Mouse (Mus musculus) stomach, embryonic 14.5 days (tissue): ENCODE measurements at regions not wholly inside any gene's neighbourhood (a gene's known extent, or its start where the extent isn't known, plus 50 kb on each side); places are given as distances from the start of the nearest gene placed in this dataset.
A peak's percentile ranks its signal among the peaks of the same experiment; 100 is the strongest.

Source experiments
- ATAC-seq: fragments of 200-750 bp; cut with Nextera tagmentation; 2 replicates; pipeline ENCODE4 v1.8.0; 2017; ENCODE audit warnings: low read depth, moderate TSS enrichment; ENCODE audit not compliant: insufficient number of reproducible peaks, insufficient read depth, low FRiP score
- H3K27ac ChIP-seq: fragments of 300-500 bp; sonication (generic); 2 replicates; pipeline ENCODE4 v1.5.1; 2014; ENCODE audit warnings: mild to moderate bottlenecking, low read length, moderate library complexity, mixed read lengths
- H3K27me3 ChIP-seq: fragments of 300-500 bp; sonication (generic); 2 replicates; pipeline ENCODE4 v1.6.1; 2014; ENCODE audit warnings: low read length, control low read depth, mixed read lengths; ENCODE audit not compliant: control insufficient read depth, insufficient read depth
- H3K36me3 ChIP-seq: fragments of 300-500 bp; sonication (generic); 2 replicates; pipeline ENCODE4 v1.6.1; 2014; ENCODE audit warnings: mild to moderate bottlenecking, control low read depth, low read length, moderate library complexity, mixed read lengths; ENCODE audit not compliant: control insufficient read depth, insufficient read depth
- H3K4me1 ChIP-seq: fragments of 300-500 bp; sonication (generic); 2 replicates; pipeline ENCODE4 v1.6.1; 2014; ENCODE audit warnings: low read length, control low read depth, mixed read lengths; ENCODE audit not compliant: control insufficient read depth, insufficient read depth
- H3K4me2 ChIP-seq: fragments of 300-500 bp; sonication (generic); replicated peaks from 2 replicates; pipeline ENCODE4 v1.6.1; 2014; ENCODE audit warnings: low read depth, low read length, control low read depth
- H3K4me3 ChIP-seq: fragments of 300-500 bp; sonication (generic); 2 replicates; pipeline ENCODE4 v1.5.1; 2014; ENCODE audit warnings: low read depth, low read length, control low read depth
- H3K9ac ChIP-seq: fragments of 300-500 bp; sonication (generic); replicated peaks from 2 replicates; pipeline ENCODE4 v1.6.1; 2014; ENCODE audit warnings: low read depth, mild to moderate bottlenecking, control low read depth, low read length, moderate library complexity, mixed read lengths
- H3K9me3 ChIP-seq: fragments of 300-500 bp; sonication (generic); 2 replicates; pipeline ENCODE4 v1.6.1; 2016; ENCODE audit warnings: low read depth, low read length, control low read depth; ENCODE audit not compliant: control insufficient read depth
- WGBS: fragments of 180-500 bp; shearing (Covaris S2); extraction: QIAGEN DNeasy Blood & Tissue Kit; methylation state at CpG from one replicate; pipeline ENCODE4 v1.1.7; 2014; 5-methylcytosine and 5-hydroxymethylcytosine counted together

GRCm38 (mm10) chr10:42082227-42082840 is 64.1 kb upstream of the Armc2 start:
- WGBS: 35% methylated on average over 7 of the region's 7 CpGs
- H3K27ac ChIP-seq: no peak overlapping the region
- H3K36me3 ChIP-seq: no peaks in the 10 kb centered on the region
- no peaks in the 10 kb centered on the region for H3K27me3 ChIP-seq
- H3K4me3 ChIP-seq: no peak overlapping the region
- peak; percentile 42; the same call in 1 of the 2 replicates for ATAC-seq
- H3K9ac ChIP-seq: no peak overlapping the region
- H3K9me3 ChIP-seq: peaks cover 3% of the 10 kb centered on the region; the same call in 1 of the 2 replicates
- no peaks in the 10 kb centered on the region for H3K4me1 ChIP-seq
- no peak overlapping the region for H3K4me2 ChIP-seq

- no peak overlapping the region for H3K27ac ChIP-seq
- no peak overlapping the region for H3K4me3 ChIP-seq
- no peaks in the 10 kb centered on the region for H3K36me3 ChIP-seq
- H3K9ac ChIP-seq: no peak overlapping the region
- H3K27me3 ChIP-seq: no peaks in the 10 kb centered on the region
- no peak for ATAC-seq
- H3K9me3 ChIP-seq: no peaks in the 10 kb centered on the region
- H3K4me2 ChIP-seq: no peak overlapping the region
- no peaks in the 10 kb centered on the region for H3K4me1 ChIP-seq
These were observed 61.5 kb upstream of the Armc2 start for GRCm38 (mm10) chr10:42079775-42080174.

- Histone ChIP-seq H3K4me2 (no peak overlapping the region), H3K4me3 (no peak overlapping the region), H3K9me3 (no peaks in the 10 kb centered on the region), H3K4me1 (no peaks in the 10 kb centered on the region), H3K27ac (no peak overlapping the region), H3K27me3 (no peaks in the 10 kb centered on the region), H3K36me3 (no peaks in the 10 kb centered on the region), H3K9ac (no peak overlapping the region)
- no peak for ATAC-seq
- WGBS: 73% methylated on average over 4 of the region's 4 CpGs
These were observed 58.5 kb upstream of the Armc2 start for GRCm38 (mm10) chr10:42076711-42077110.

GRCm38 (mm10) chr10:42075545-42075944 is 57.3 kb upstream of the Armc2 start:
- no peak overlapping the region for H3K4me2 ChIP-seq
- ATAC-seq: no peak
- H3K9me3 ChIP-seq: no peaks in the 10 kb centered on the region
- no peak overlapping the region for H3K9ac ChIP-seq
- H3K27me3 ChIP-seq: no peaks in the 10 kb centered on the region
- WGBS: 83% methylated on average over 6 of the region's 6 CpGs
- no peak overlapping the region for H3K4me3 ChIP-seq
- no peak overlapping the region for H3K27ac ChIP-seq
- no peaks in the 10 kb centered on the region for H3K36me3 ChIP-seq
- H3K4me1 ChIP-seq: no peaks in the 10 kb centered on the region

GRCm38 (mm10) chr10:42072758-42073157 is 54.5 kb upstream of the Armc2 start:
- no peak overlapping the region for H3K27ac ChIP-seq
- no peaks in the 10 kb centered on the region for H3K36me3 ChIP-seq
- 29% methylated on average over 9 of the region's 9 CpGs for WGBS
- no peak overlapping the region for H3K4me3 ChIP-seq
- H3K9ac ChIP-seq: no peak overlapping the region
- no peaks in the 10 kb centered on the region for H3K9me3 ChIP-seq
- peak; percentile 53; the same call in 1 of the 2 replicates for ATAC-seq
- no peaks in the 10 kb centered on the region for H3K27me3 ChIP-seq
- no peaks in the 10 kb centered on the region for H3K4me1 ChIP-seq
- 0 out of 2 replicates have a peak overlapping the region, but pooled peaks have one; percentile 23 for H3K4me2 ChIP-seq

- H3K9ac ChIP-seq: no peak overlapping the region
- no peaks in the 10 kb centered on the region for H3K36me3 ChIP-seq
- no peak overlapping the region for H3K4me3 ChIP-seq
- no peak overlapping the region for H3K4me2 ChIP-seq
- ATAC-seq: no peak
- H3K27ac ChIP-seq: no peak overlapping the region
- 37% methylated on average over 3 of the region's 3 CpGs for WGBS
- no peaks in the 10 kb centered on the region for H3K9me3 ChIP-seq
- H3K4me1 ChIP-seq: no peaks in the 10 kb centered on the region
- no peaks in the 10 kb centered on the region for H3K27me3 ChIP-seq
These were observed 53.9 kb upstream of the Armc2 start for GRCm38 (mm10) chr10:42072131-42072530.

- Histone ChIP-seq H3K36me3 (no peaks in the 10 kb centered on the region), H3K9ac (no peak overlapping the region), H3K9me3 (no peaks in the 10 kb centered on the region), H3K4me1 (no peaks in the 10 kb centered on the region), H3K4me2 (no peak overlapping the region), H3K4me3 (no peak overlapping the region), H3K27ac (no peak overlapping the region), H3K27me3 (no peaks in the 10 kb centered on the region)
- 40% methylated on average over 8 of the region's 8 CpGs for WGBS
- no peak for ATAC-seq
These were observed 53.3 kb upstream of the Armc2 start for GRCm38 (mm10) chr10:42071404-42072024.

- ATAC-seq: peak; percentile 49; the same call in 1 of the 2 replicates
- Histone ChIP-seq H3K27ac (no peak overlapping the region), H3K4me1 (no peaks in the 10 kb centered on the region)
These were observed 52.6 kb upstream of the Armc2 start for GRCm38 (mm10) chr10:42070611-42071403.

More at GRCm38 (mm10) chr10:42070611-42071403, 52.6 kb upstream of the Armc2 start:
- WGBS: 27% methylated on average over 10 of the region's 10 CpGs
- Histone ChIP-seq H3K27me3 (no peaks in the 10 kb centered on the region), H3K4me2 (no peak overlapping the region), H3K9ac (no peak overlapping the region), H3K9me3 (no peaks in the 10 kb centered on the region), H3K36me3 (no peaks in the 10 kb centered on the region), H3K4me3 (no peak overlapping the region)
